Mouse (Mus musculus) ES-Bruce4 (cell line): ENCODE data around the gene Gm43720. TPM values are rescaled to one million over a fixed set of nuclear protein-coding genes. Genes with fewer than 3 reads are reported as not detected.

Source experiments
- H3K27ac ChIP-seq: 2 replicates; pipeline ENCODE4 v1.5.1; 2012; ENCODE audit warnings: low read length, inconsistent platforms; ENCODE audit not compliant: insufficient read depth
- H3K27me3 ChIP-seq: 2 replicates; pipeline ENCODE4 v1.6.1; 2012; ENCODE audit warnings: mild to moderate bottlenecking, low read length, inconsistent platforms; ENCODE audit not compliant: control insufficient read depth, poor library complexity, insufficient read depth, severe bottlenecking
- H3K36me3 ChIP-seq: 2 replicates; pipeline ENCODE4 v1.6.1; 2012; ENCODE audit warnings: inconsistent platforms, mild to moderate bottlenecking, low read length, moderate library complexity; ENCODE audit not compliant: control insufficient read depth, poor library complexity, insufficient read depth, severe bottlenecking
- H3K4me1 ChIP-seq: one replicate; pipeline ENCODE4 v1.8.1; 2011; ENCODE audit warnings: low read length; ENCODE audit not compliant: control insufficient read depth, insufficient read depth
- H3K4me3 ChIP-seq: 2 replicates; pipeline ENCODE4 v1.5.1; 2011; ENCODE audit warnings: low read depth, mild to moderate bottlenecking, low read length
- H3K9ac ChIP-seq: 2 replicates; pipeline ENCODE4 v1.6.1; 2012; ENCODE audit warnings: low read depth, mild to moderate bottlenecking, inconsistent platforms; ENCODE audit not compliant: poor library complexity, severe bottlenecking
- H3K9me3 ChIP-seq: replicated peaks from 2 replicates; pipeline ENCODE4 v1.6.1; 2012; ENCODE audit warnings: mild to moderate bottlenecking, low read length, inconsistent platforms; ENCODE audit not compliant: control insufficient read depth, poor library complexity, insufficient read depth, severe bottlenecking
- CTCF ChIP-seq: IDR thresholded peaks from one replicate; pipeline ENCODE4 v1.8.1; 2011; ENCODE audit warnings: low read depth, low read length
- EP300 ChIP-seq: IDR thresholded peaks from 2 replicates; pipeline ENCODE4 v1.6.1; 2011; ENCODE audit warnings: low read depth, low read length; ENCODE audit not compliant: insufficient read depth
- POLR2A ChIP-seq: IDR thresholded peaks from one replicate; pipeline ENCODE4 v1.8.1; 2011; ENCODE audit warnings: low read length; ENCODE audit not compliant: insufficient read depth
- polyA plus RNA-seq: library from polyadenylated mRNA; stranded (reverse); fragments of >200 nt; gene quantifications from 2 replicates; pipeline ENCODE4 v1.2.4, GENCODE M21; 2011; ENCODE audit warnings: low read depth; ENCODE audit not compliant: missing spikeins, insufficient read depth, insufficient read length

The Gm43720 gene
- polyA plus RNA-seq, result not detected in 2 replicates

- no peaks in the 10 kb centered on the region for H3K4me1 ChIP-seq
- no peak within 1 kb of the TSS for H3K27ac ChIP-seq
- H3K36me3 ChIP-seq, result no peaks in the 10 kb centered on the region
- H3K4me3 ChIP-seq, result peak within 1 kb of the TSS; percentile 77
- H3K27me3 ChIP-seq, result peaks cover 3% of the 10 kb centered on the region
- peak within 1 kb of the TSS; percentile 55 for H3K9ac ChIP-seq
- peak; percentile 80 for TF ChIP-seq EP300
- TF ChIP-seq POLR2A, result no peak
- no peaks in the 10 kb centered on the region for H3K9me3 ChIP-seq
These were observed at the start of gene Gm43720, which contains the start of the genes Gpc2 and Stag3 for GRCm38 (mm10) chr5:138279585-138280424. TSS of gene Gm43720 (minus strand) at chr5:138279958. TSS of gene Gpc2 (minus strand) at chr5:138280005. TSS of gene Stag3 (plus strand) at chr5:138280240.

GRCm38 (mm10) chr5:138312795-138313194 is 33.0 kb upstream of the Gm43720 start:
- H3K36me3 ChIP-seq, result peaks cover 3% of the 10 kb centered on the region
- no peak overlapping the region for H3K4me3 ChIP-seq
- H3K27me3 ChIP-seq, result no peaks in the 10 kb centered on the region
- no peaks in the 10 kb centered on the region for H3K4me1 ChIP-seq
- no peak overlapping the region for H3K9ac ChIP-seq
- no peak for TF ChIP-seq CTCF
- TF ChIP-seq POLR2A, result no peak
- TF ChIP-seq EP300, result no peak
- H3K9me3 ChIP-seq, result no peaks in the 10 kb centered on the region
- H3K27ac ChIP-seq, result no peak overlapping the region

DNA sequence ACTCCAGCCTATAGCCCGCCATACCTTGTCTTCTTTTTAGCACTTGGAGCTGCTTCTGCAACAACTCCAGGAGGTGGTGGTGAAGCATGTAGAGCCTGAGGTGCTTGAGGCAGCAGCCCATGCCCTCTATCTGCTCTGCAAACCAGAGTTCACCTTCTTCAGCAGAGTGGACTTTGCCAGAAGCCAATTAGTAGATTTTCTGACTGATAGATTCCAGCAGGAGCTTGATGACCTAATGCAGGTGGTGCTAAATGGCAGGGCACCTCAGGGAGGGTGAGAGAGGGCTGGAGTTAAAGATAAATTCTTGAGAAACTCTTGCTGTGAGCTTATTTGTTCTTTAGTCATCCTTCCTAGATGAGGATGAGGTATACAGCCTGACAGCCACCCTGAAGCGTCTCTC is 19.9 kb upstream of the Gm43720 start:
- Histone ChIP-seq H3K36me3 (peaks cover 2% of the 10 kb centered on the region), H3K9me3 (no peaks in the 10 kb centered on the region), H3K27me3 (no peaks in the 10 kb centered on the region), H3K9ac (no peak overlapping the region), H3K4me3 (no peak overlapping the region), H3K27ac (no peak overlapping the region), H3K4me1 (no peaks in the 10 kb centered on the region)
- TF ChIP-seq POLR2A, result no peak
- TF ChIP-seq EP300, result no peak
- no peak for TF ChIP-seq CTCF

- H3K4me3 ChIP-seq, result no peak overlapping the region
- H3K4me1 ChIP-seq, result no peaks in the 10 kb centered on the region
- H3K27ac ChIP-seq, result no peak overlapping the region
- no peak overlapping the region for H3K9ac ChIP-seq
- no peaks in the 10 kb centered on the region for H3K27me3 ChIP-seq
- H3K9me3 ChIP-seq, result no peaks in the 10 kb centered on the region
- H3K36me3 ChIP-seq, result peaks cover 6% of the 10 kb centered on the region; the same call in 1 of the 2 replicates
- no peak for TF ChIP-seq POLR2A
- no peak for TF ChIP-seq EP300
- TF ChIP-seq CTCF, result no peak
These were observed 14.4 kb upstream of the Gm43720 start for GRCm38 (mm10) chr5:138294158-138294557.

- TF ChIP-seq EP300, result no peak
- no peak for TF ChIP-seq POLR2A
- no peak for TF ChIP-seq CTCF
- Histone ChIP-seq H3K4me3 (no peak overlapping the region), H3K27ac (no peak overlapping the region), H3K4me1 (no peaks in the 10 kb centered on the region), H3K36me3 (peaks cover 6% of the 10 kb centered on the region; the same call in 1 of the 2 replicates), H3K9ac (no peak overlapping the region), H3K27me3 (no peaks in the 10 kb centered on the region), H3K9me3 (no peaks in the 10 kb centered on the region)
These were observed 11.9 kb upstream of the Gm43720 start for GRCm38 (mm10) chr5:138291638-138292037.

DNA sequence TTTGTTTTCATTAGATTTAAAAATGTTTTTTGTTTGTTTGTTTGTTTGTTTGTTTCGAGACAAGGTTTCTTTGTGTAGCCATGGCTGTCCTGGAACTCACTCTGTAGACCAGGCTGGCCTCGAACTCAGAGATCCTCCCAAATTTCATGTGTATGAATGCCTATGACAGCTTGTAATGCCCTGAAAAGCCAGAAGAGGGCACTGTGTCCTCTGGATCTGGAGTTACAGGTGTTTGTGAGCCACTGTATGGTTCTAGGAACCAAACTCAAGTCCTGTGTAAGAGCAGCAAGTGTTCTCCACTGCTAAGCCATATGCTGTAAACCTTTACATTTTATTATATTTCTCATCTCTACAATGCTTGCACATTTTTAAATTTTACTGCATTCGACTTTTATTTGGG is 8.1 kb upstream of the Gm43720 start:
- Histone ChIP-seq H3K4me1 (no peaks in the 10 kb centered on the region), H3K4me3 (no peak overlapping the region), H3K9me3 (no peaks in the 10 kb centered on the region), H3K27ac (no peak overlapping the region), H3K27me3 (no peaks in the 10 kb centered on the region), H3K9ac (no peak overlapping the region), H3K36me3 (peaks cover 6% of the 10 kb centered on the region; the same call in 1 of the 2 replicates)
- TF ChIP-seq POLR2A, result no peak
- TF ChIP-seq CTCF, result no peak
- no peak for TF ChIP-seq EP300
